Mouse (Mus musculus): ENCODE measurements around the gene Lemd1. TPM values are rescaled to one million over a fixed set of nuclear protein-coding genes. Genes with fewer than 3 reads are reported as not detected.

Lemd1 gene
- total RNA-seq, 2 experiments from 2014 or later = 0.32 TPM; not detected in 1

DNA sequence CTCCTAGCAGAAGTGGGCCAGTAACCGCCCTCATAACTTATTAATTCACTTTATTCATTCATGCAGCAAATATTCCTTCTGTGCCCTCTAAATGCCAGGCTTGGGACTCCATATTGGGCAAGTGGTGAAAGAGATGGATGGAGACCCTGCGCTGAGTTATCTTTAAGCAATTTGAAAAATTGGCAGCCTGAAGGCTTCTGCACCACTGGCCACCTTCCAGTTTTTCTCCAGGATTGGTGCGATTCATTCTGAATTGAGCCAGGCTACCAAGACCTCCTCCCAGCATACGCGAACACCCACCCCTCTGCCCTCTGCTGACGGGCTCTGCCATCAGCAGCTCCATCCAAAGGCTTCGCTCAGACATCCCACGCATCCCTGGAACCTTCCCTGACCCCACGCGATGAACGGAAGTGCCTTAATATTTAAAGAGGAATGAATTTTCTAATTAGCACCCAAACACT lies 96.8 kb downstream of the Lemd1 start:
- DNase-seq (ENCODE audit: low spot score in 2 of 2) = no peak

DNA sequence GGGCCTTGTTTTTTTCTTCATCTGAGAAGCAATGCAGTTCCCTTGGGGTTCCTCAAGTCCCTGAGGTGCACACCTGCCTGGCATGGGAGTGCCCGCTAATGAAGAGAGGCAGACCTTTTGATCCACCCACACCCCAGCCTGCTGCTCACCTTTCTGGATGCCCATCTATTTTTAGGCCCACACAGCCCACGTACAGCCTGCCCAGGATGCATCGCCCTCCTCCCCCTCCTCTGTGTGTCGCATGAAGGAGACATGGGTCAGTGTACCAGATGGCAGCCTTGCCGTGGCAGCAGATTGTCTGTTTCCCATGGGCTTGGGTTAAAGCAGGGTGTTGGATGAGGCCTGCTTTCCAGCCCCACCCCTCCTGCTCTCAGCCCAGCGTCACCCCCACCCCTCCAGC lies 98.7 kb downstream of the Lemd1 start:
- DNase-seq (ENCODE audit: low spot score in 2 of 2) = no peak

DNA sequence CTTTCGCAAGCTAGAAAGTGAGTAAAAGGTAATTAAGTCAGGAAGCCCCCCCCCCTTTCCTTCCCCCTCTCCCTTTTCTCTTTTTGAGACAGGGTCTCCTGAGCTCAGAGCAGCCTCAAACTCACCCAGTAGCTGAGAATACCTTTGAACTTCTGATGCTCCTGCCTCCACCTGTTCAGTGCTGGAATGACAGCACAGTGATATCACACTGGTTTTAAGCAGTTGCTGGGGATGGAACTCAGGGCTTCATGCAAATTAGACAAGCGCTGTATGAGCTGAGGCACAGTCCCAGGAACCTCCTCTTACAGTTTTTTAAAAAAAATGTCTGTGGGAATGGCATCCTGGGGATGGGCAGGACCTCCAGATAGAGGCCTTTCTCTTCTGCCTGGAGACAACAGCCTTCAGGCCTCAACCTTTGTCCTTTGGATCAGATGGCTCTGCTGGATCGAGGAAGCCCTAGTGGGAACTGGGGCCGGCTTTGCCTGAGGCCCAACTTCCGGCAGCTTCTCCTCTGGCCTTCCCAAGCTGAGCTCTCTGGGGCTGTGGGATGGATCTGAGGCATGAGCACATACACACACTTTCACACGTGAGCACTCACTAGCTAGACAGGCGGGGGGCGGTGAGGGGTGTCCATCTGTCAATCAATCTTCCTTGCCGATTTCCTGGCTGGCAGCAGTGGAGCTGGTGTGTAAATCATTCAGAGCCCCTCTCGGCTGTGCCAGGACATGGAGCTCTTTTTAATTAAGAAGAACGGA lies 99.9 kb downstream of the Lemd1 start:
- DNase-seq (ENCODE audit: low spot score in 2 of 2) = no peak

DNA sequence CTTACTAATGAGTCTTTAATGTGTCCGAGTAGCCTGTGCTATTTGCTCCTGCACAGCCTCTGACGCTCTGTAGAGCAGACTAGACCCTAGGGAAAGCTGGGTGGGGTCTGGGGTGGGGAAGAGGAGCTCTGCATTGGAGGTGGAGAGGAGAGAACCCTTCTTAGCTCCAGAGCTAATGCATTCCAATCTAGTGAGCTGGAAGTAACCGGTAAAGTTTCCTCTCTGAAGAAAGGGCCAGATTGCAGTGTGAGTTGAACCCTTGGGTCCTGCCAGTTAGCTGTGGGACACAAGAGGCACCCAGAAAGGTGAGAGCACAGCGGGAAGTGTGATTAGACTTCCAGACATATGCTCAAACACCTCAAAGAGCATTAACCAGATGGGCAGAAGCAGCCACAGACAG lies 100.5 kb downstream of the Lemd1 start:
- no peak for DNase-seq (ENCODE audit: low spot score in 2 of 2)

DNA sequence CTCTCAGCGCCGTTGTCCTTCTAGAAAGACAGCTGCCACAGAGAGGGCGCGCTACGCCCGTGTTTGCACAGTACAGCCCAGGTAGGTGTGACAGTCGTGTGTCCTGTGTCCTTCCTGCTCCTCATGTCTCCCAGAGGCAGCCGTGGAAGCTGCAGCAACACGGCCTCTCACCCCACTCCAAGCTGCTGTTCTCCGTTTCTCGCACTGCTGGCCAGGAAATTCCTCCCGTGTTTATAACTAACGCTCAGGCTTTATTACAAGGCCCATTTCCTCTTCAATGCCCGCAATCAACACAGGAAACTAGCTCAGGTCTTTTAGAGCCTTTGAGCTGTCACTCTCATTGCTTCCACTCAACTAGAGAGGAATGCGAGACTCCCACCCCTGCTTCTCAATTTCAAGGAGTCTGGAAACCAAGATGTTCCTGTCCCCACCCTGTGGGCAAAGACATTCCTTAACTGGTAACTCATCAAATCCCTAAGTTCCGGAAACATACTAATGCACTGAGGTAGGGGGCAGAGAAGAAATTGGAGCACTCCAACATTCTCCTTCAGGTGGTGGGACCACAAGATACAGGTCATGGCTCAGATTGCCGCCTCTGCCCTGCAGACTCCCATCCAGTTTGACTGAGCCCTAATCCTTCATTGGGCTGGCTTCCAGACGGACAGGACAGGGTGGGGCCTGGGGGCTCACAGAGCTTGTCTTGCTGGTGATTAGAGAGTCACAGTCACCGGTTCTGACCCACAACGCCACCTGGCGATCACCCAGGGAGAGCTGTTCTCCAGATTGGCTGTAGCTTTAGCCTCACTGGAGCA lies 101.3 kb downstream of the Lemd1 start:
- DNase-seq (ENCODE audit: low spot score in 2 of 2) = no peak

DNA sequence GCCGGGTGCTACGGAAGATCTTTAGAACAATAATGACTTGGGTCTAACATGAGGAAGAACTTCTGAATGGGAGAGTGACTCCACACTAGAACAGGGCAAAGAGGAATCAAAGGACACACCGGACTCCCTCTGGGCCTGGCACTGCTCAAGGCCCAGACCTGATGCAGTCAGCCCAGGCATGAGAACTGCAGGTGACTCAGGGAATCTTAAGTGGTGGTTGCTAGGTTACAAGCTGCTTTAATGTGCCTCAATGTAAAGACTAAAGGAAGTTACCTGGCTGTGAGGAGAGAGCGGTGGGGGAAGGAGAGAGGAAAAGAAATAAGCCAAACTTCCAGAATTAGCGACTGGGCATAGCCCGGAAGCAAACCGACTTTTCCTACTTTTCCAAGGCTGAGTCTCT lies 104.3 kb downstream of the Lemd1 start:
- no peak for DNase-seq (ENCODE audit: low spot score in 2 of 2)

DNA sequence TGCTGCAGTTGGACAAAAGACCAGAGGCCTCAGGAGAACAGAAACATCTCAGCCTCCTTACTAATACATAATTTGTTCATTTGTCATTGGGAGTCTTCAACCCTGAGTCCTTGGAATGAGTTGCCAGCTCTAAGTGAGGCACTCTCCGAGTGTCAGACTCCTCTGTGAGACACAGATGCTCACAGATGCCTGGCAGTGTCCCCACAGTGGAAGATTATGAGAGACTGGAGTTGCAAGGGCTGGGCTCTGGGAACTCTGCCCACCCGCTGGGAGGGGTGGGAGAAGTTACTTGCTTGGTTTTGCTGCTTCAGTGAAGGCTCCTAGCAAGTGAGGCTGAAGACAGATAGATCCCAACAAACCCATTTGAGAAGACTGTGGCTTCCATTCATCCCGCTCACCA lies 104.8 kb downstream of the Lemd1 start:
- DNase-seq (ENCODE audit: low spot score in 2 of 2) = no peak

DNA sequence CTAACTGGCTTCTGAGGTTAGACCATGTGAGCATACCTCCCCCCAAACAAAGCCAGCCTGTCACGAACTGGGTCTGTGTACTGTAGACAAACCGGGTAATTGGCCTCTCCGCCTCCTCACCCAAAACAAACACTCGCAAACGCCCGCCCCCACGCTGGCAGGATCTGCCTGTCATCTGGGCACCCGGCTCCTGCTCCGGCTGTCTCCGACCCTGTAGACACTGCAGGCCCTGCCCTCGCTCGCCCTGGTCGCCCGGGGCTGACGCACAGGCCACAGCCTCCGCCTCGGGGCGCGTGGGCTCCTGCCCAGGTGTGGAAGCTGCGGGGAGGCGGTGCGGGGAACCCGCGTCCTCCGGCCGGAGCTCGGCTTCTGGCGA lies 107.2 kb downstream of the Lemd1 start, which contains the start of gene Klhdc8a:
Gene Klhdc8a (plus strand): TSS at position 202 of the 376 bp plus-strand sequence.
- peak; percentile 30 to 65 for DNase-seq (ENCODE audit: low spot score in 2 of 2)

DNA sequence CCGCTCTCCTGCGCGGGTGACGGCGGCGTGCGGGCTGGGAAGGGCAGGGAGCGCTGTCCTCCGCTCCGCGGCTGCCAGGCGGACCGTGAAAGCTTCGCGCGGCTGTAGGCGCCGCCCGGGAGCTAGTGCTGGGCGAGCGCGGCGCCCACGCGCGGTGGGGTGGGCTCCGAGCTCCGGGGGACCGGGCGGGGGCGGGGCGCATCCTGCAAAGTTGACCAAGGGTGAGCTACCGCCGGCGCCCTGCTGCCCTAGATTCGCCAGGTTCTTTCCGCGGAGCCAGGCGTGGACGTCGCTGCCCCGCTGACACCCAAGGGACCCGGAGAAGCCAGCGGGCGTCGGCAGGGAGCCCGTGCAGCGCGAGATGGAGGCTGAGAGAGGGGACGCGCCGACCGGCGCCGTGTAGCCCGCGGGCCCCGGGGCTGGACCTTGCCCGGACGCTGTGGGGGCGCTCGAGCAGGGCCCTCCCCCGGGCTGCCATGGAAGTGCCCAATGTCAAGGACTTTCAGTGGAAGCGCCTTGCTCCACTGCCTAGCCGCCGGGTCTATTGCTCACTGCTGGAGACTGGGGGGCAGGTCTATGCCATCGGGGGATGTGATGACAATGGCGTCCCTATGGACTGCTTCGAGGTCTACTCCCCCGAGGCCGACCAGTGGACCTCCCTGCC lies 107.7 kb downstream of the Lemd1 start:
- DNase-seq (ENCODE audit: low spot score in 2 of 2) = no peak

DNA sequence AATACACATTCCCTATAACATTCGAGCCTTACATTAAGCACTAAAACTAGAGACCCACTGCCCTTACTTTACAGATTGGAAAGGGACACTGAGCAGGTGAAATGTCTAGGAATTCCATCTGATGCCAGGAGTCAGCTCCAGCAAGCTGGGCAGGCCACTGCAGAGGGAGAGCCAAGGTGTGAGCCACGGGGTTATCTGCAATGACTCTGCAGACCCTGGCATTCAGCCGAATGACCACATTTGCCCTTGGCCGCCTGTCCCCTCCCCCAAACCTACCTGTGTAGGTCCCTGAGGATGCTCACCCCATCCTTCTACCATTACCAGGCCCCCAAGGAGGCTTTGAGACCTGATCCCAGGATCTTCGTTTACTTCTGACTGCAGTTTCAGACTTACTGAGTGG lies 108.5 kb downstream of the Lemd1 start:
- no peak for DNase-seq (ENCODE audit: low spot score in 2 of 2)

DNA sequence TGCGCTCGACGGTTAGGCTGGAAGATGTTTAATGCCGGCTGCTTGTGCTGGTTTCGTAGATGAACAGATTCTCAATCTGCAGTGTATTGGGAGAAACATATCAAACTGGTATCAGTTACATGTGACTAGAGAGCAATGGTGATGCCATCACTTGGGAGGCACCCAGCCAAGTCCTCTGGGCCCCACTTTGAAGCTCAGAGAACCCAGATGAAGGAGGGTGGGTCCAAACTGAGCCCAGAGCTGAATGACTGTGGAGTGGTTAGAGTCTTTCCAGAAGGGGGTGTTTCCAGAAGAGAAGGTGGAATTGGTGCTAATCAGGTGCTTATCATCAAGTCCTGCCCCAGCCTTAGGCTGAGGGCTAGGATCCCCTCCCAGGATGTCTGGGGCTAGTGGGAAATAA lies 110.0 kb downstream of the Lemd1 start:
- no peak for DNase-seq (ENCODE audit: low spot score in 2 of 2)

DNA sequence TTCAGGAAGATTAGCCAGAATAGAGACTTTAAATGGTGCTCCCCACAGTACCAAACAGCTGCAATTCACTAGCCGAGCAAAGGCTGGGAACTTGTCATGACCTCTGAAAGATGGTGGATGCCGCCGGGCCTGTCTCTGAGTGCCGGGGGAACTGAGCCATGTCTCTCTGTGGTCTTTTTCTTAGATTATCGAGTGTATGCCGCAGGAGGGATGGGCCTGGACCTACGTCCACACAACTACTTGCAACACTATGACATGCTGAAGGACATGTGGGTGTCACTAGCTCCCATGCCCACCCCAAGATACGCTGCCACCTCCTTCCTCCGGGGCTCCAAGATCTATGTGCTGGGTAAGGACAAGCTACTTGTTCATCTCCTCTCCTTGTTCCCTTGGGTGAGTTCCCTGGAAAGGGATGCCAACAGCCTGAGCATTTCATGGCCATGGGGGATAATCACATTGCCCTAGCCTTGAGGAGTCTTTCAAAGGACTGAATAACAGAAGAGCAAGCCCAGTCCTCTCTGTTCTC lies 111.2 kb downstream of the Lemd1 start:
- no peak for DNase-seq (ENCODE audit: low spot score in 2 of 2)

DNA sequence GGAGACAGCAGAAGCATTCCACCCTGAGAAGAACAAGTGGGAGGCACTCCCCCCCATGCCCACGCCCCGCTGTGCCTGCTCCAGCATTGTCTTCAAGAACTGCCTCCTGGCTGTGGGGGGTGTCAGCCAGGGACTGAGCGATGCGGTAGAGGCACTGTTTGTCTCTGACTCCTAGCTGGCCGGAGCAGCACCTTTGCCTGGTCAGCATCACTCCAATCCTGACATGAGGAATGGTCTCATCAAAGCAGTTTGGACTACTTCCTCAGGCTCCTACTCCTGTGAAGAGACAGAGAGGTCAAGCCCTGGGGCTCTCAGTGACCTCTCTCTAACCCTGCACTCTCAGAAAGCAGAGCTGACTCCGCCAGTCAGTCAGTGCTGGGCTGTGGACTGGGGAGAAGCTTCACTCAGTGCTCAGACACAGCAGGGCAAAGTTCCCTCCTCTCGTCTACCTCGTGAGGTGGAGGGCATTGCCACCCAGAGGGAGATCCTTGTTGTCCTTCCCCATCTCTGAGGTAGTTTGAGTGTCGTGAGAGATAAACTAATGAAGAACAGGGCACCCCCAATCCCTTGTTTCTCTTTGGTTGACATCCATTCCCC lies 113.5 kb downstream of the Lemd1 start:
- no peak for DNase-seq (ENCODE audit: low spot score in 2 of 2)

DNA sequence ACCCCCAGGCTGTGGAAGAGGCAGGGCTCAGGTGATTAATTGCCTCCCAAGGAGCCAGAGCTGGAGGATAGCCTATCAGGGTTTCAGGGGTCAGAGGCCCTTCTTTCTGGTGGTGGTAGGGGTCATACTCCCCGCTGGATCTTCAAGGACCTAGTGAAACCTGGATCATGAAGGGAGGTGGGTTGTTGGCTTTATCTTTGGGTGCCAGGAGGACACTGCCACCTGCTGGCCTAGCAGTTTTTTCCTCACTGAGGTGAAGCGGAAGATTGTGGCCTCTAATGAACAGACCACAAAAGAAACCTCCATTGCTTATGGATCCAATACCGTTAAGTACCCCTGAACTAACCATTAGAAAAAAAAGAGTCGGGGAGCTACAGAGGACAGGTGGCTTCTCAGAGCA lies 114.9 kb downstream of the Lemd1 start:
- DNase-seq (ENCODE audit: low spot score in 2 of 2) = peak in 1 of 2 experiments; percentile 58

DNA sequence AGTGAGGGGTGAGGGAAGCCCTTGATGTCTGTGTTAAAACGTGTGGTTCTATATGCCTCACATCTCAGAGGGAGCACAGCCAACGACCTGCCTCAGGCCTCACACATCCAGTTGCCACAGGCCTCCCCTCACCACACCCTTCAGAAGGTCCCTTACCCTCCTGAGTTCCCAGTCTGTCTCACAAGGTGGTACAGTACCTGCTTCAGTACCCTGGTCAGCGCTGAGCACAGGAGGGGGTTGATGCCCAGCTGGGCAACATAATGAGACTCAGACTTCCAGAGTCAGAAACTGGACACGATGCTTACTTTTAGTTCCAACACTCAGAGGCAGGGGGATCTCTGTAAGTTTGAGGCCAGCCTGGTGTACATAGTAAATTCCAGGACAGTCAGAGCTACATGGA lies 115.6 kb downstream of the Lemd1 start:
- DNase-seq (ENCODE audit: low spot score in 2 of 2) = no peak

DNA sequence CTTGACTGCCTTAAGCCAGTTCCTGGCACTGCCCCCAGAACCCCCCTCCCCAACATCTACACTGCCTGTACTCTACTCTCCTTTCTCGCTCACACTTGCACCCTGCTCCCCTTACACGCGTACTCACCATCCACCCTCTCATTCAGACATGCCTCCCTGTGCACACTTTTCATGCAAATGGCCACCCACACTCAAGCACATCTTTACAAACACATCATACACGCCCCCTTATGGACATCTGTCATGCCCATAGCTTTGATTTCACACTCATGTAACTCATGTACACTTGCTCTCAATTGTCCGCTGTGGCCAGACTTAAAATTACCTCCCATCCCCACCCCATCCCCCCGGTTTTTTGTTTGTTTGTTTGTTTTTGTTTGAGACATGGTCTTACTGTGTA lies 116.7 kb downstream of the Lemd1 start:
- peak in 1 of 2 experiments; percentile 53 for DNase-seq (ENCODE audit: low spot score in 2 of 2)

DNA sequence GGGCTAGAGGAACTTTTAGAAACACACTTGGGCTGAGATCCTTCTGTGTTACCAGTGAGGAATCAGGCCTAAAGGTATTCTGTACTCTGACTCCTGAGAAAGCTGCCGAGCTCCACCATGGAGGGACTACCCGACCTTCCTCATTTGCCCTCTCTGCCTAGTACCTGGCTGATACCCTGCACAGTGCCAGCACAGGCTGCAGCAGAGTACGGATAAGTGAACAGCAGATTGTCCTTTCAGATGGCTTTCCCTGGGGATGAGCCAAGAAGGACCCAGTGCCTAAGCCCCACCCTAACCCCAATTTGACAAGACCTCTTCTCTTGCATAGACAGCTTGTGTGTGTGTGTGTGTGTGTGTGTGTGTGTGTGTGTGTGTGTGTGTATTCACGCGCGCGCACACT lies 117.4 kb downstream of the Lemd1 start:
- DNase-seq (ENCODE audit: low spot score in 2 of 2) = no peak
